Mouse (Mus musculus): Measurements from ENCODE around the gene Mpp1.

Mpp1 gene

GRCm38 (mm10) chrX:75084774-75085508 lies 45.9 kb downstream of the Mpp1 start, which contains the start of gene Gab3:
Gab3 (minus strand) TSS chrX:75085458.
- in situ Hi-C loops (cut with MboI; ENCODE audit: low sequenced_read_pairs): no loop called here

DNA sequence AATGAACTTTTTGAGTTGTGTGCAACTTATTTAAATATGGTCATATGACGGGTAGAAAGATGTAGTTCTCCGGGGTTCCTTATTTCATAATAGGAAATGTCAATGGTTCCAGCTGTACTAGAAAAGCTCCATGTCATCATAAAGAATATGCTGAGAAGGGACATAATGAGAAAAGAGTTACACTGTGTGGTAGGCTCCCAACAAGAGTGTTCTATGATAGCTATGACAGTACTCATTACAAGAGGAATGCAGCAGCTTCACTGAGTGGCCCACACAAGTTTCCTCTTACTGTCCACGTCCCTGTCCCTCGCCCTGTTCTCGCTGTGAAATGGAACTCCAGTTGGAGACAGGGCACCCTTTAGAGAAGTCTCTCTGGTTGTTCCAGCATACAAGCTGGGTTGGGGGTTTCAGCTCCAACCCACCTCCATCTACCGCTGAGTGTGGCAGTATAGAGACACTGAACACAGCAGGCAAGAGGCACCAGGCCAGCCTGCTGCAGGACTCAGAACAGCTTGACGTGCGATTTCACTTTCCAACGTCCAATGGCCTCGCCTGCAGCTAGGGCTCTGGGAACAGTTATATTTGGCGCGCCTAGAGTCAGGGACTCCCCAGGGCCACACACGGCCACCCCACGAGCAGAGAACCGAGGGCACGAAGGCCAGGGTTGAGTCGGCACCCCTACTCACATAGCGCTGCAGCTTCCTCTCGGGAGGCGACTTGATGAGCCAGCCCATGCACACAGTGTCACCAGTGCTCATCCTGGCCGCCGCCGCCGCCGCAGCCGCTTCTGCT lies 46.6 kb downstream of the Mpp1 start:
- in situ Hi-C loops (cut with MboI; ENCODE audit: low sequenced_read_pairs): no loop called here

DNA sequence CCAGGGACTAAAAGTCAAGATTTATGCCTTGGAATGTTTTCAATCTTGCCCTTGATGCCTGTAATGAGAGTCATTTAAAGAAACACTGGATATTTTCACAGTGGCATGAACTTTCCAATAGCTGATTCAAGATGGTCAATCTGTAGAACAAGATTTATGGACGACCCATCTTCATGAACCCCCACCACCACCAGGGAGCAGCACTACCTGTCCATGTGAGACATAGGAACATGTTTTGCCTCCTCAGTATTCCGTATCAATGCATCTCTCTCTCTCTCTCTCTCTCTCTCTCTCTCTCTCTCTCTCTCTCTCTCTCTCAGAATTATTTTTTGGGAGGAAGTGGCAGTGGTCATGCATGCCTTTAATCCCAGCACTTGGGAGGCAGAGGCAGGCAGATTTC lies 48.5 kb downstream of the Mpp1 start:
- in situ Hi-C loops (cut with MboI; ENCODE audit: low sequenced_read_pairs): no loop called here

All from CH12F3 (cell line).